Mouse (Mus musculus) T-helper 1 cell (primary cell): ENCODE results near the gene Chpf.

Experiments
- in situ Hi-C: fragments of 300-600 bp; cut with MboI, MseI; formaldehyde crosslinking; loops from one replicate; pipeline ENCODE4 v1.15.1; 2025; ENCODE audit warnings: high pct_unique_total_duplicates

Chpf gene

GRCm38 (mm10) chr1:75499441-75499840 is 20.3 kb upstream of the Chpf start:
- in situ Hi-C loops = no loop called here

GRCm38 (mm10) chr1:75498897-75499296 is 19.8 kb upstream of the Chpf start:
- in situ Hi-C loops = no loop called here

- in situ Hi-C loops = no loop called here
These were observed 15.9 kb upstream of the Chpf start for GRCm38 (mm10) chr1:75494878-75495548.

GRCm38 (mm10) chr1:75492579-75493170 is 13.6 kb upstream of the Chpf start:
- in situ Hi-C loops = no loop called here

DNA sequence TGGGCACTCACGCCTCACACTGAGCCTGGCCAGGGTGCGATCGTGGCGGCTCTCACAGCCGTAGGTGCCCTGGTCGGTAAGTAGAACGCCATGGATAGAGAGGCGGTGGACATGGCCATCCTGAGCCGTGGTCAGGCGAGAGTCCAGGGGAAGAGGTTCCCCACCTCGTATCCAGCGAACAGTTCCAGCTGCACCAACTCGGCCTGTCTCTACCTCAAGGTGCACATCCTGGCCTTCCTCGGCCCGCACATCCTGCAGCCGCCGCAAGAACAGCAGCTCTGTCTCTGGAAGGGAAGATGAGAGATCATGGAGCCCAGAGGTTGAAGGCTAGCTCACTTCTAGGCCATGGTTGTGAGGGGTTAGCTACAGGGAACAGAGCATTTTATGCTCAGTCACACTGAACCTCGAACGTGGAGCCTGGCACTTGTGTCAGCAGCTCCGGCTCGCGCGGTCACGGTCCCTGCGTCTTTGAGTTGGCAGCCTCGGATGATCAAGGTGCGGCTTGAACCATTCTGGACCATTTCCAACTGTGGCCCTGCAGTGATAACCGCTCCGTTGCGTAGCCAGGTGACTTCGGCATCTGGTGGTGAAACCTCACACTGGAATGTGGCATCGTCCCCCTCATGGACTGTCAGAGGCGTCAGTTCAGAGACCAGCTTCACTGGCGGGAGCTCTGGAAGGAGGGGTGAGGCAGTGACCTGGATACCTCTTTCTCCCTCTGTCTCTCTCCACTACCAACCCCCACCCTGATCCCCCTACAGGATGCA is 11.9 kb upstream of the Chpf start:
- in situ Hi-C loops = no loop called here

DNA sequence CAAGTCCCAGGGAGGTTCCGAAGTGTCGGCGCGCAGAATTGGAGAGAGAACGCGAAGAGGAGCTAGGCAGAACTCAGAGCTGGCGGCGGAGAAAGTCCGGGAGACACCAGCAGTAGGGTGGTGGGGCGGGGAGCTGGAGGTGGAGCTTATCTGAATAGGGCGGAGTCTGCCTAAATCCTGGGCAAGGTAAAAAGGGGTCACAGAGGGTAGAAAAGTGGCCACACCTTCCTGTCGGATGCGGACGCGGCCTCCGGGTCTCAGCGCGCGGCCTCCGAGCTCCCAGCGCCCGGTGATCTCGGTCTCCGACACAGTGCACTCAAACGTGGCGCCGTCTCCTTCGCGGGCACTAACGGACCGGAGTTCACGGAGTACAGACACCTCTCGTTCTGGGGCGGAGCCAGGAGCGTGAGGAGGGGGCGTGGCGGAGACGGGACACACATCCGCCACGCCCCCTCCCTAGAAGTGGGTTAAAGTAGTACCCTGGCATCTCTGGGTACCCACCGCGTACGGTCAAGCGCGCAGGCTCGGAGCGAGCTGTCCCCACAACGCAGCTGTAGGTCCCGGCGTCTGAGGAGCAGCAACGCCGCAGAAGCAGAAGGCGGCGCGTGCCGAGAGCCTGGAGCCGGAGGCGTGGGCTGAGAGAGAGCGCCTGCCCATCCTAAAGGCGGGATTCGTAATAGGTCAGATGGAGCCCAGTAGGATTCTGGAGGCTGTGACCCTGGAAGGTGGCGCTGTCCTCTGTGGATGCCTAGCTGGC is 8.5 kb upstream of the Chpf start:
- in situ Hi-C loops = no loop called here

- in situ Hi-C loops = no loop called here
These were observed 7.9 kb upstream of the Chpf start for GRCm38 (mm10) chr1:75487040-75487404.

DNA sequence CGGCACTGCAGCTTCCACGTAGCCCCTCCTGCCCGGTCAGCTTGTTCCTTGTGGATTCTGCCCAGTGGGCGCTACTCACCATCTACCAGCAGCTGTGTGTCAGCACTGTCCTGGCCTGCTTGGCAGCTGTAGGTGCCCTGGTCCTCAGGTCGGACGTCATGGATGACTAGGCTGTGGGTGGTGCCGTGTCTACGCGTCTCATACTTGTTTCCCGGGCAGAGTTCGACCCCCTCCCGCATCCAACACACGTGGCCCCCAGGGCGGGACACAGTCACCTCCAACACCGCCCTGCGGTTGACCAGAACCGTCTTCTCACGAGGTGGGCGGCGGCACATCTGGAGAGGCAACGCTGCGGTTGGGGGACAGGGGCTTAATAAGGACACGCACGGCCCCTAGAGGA is 7.5 kb upstream of the Chpf start:
- in situ Hi-C loops = no loop called here

- in situ Hi-C loops = loop anchor here (5.0 kb wide), 2 partner anchors 77 to 353 kb away; partner anchors contain the start of gene Nhej1
These were observed 1.6 kb upstream of the Chpf start for GRCm38 (mm10) chr1:75480735-75481134.

DNA sequence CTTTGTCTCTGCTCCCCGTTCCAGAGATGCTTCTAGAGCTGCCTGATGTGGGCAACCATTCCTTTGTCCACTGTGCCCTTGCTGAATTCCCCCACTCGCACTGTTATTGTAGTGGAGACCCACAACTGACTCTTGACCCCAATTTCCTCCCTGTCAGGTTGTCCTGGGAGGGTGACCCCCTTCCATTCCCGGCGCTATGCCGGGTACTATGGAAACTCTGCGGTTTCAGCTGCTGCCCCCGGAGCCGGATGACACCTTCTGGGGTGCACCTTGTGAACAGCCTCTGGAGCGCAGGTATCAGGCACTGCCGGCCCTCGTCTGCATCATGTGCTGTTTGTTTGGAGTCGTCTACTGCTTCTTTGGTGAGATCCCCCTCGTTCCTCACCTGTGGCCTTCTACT is 929 bp upstream of the Chpf start:
- in situ Hi-C loops = loop anchor here (5.0 kb wide), 2 partner anchors 77 to 353 kb away; partner anchors contain the start of gene Nhej1

DNA sequence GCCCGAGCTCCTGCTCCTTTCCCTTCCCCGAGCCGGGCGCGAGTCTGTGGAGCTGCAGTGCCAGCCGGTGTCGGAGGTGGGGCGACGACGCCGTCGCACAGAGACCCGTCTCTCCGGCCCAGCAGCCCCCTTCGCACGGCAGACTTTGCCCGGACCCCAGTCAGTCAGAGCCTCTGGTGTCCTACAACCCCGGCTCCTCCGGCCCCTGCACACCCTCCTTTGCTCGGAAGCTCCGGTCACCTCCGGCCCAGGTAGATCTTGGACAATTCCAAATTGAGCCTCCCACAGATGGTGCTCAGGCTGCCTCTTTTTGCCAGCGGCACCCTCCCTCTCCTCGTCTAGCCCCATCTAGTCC is 505 bp upstream of the Chpf start:
- in situ Hi-C loops = no loop called here

DNA sequence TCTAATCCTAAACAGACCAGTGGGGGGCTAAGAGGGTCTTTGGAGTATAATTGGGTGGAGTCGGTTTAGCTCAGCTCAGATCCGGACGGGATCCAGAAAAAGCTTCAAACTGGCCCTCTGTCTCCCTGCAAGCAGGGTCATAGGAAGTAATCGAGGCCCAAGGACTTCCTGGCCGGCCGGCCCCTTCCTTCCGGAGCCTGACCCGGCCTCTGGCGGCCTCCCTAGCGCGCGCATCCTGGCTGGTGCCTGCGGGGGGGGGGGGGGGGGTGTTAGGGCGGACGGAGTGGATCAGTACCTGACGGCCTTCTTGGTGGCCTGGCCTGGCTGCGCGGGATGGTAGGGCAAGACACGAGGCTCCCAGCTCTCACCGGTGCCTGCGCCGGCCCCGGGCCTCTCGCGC is 610 bp downstream of the Chpf start:
- in situ Hi-C loops = no loop called here

GRCm38 (mm10) chr1:75477966-75478290 is 1.2 kb downstream of the Chpf start:
- in situ Hi-C loops = no loop called here

DNA sequence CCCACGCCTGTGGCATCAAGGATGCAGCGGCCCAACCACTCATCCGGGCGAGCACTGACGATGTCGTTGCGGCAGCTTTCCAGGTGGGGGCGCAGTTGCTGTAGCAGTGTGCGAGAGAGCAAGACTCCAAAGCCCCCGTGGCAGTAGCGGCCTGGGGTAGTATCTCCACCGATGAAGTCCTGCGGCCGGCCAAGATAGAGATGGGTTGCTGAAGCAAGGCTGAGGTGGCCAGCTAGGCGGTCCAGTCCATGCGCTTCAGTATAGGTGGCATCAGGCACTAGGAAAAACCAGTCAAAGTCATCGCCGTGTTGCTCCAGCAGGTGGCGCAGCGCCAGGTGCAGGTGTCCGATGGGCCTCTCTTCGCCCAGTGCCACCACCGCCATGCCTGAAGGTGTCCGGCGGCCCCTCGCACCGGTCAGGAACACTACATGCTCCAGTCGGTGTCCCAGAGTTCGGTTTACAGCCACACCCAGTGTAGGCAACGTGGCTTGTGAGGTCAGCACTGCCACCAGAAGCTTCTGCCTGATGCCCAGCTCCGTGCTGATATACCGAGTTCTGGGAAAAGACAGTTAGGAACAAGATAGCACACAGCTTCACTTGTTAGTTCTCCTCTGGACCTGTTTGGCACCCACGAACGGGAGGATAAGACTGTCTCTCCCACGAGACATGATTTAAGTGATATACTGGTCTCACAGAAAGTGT is 1.7 kb downstream of the Chpf start:
- in situ Hi-C loops = no loop called here

DNA sequence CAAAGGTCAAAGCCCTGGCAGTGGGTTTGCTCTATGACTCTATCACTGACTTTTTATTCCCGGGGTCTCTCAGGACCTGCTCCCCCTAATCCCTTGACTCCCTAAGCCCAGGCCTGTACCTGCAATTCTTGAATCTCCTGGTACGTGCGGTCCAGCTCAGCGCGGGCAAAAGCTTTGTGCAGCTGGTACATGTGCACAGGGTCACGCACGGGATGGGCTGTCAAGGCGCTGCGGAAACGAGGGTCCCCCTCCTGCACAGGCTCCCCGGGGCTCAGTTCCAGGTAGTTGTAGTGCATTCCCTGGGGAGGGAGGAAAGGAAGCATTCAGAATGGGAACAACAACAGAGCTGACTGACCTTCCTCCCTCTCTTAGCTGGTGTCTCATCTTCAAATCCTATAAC is 2.7 kb downstream of the Chpf start:
- in situ Hi-C loops = no loop called here

GRCm38 (mm10) chr1:75469287-75469825 is 9.8 kb downstream of the Chpf start:
- in situ Hi-C loops = loop anchor here (10.0 kb wide), 2 partner anchors 345 to 415 kb away; partner anchors contain the start of gene Nhej1

- in situ Hi-C loops = loop anchor here (10.0 kb wide), 2 partner anchors 343 to 413 kb away; partner anchors contain the start of gene Nhej1
These were observed 11.7 kb downstream of the Chpf start for GRCm38 (mm10) chr1:75467215-75467927.

DNA sequence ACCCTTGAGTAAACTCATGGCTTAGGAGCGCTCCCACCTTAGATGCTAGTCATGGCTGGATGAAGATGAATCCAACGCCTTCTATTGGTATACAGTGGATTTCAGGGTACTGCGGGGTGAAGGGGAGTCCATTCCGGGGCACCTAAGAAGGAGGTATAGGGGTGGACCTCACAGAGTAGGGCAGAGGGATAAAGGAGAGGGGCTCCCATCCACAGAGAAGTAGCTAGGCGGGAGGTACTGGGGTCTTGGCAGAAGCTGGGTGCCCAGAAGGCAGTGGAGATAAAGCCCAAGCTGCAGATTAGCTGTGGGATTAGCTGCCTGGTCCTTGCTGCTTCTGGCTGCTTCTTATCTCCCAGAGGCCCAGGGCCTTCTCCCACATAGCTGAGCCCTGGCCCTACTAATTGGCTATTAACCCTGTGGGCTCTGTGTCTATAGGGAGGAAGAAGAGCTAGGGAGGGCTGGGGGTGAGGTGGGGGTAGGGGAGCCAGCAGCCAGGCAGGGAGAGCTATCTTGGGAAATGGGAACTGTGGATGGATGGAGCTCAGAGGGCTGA is 15.4 kb downstream of the Chpf start:
- in situ Hi-C loops = loop anchor here (5.0 to 10.0 kb wide), 3 partner anchors 126 to 409 kb away; partner anchors contain the start of gene Nhej1

DNA sequence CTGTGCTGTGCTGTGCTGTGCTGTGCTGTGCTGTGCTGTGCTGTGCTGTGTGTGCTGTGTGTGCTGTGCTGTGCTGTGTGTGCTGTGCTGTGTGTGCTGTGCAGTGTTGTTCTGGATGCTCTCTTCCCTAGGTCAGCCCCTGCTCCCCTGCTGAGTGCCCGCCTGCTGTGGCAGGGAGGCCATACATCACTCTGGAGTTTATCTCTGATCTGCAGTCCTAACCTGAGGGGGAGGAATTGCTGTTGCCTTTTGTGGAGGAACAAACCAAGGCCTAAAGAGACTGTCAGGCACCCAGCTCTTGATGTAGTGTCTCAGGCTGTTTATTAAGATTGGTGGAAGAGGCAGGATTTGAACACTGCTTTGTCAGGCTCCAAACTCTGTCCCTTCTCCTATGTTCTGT is 16.5 kb downstream of the Chpf start:
- in situ Hi-C loops = loop anchor here (5.0 to 10.0 kb wide), 3 partner anchors 125 to 408 kb away; partner anchors contain the start of gene Nhej1

DNA sequence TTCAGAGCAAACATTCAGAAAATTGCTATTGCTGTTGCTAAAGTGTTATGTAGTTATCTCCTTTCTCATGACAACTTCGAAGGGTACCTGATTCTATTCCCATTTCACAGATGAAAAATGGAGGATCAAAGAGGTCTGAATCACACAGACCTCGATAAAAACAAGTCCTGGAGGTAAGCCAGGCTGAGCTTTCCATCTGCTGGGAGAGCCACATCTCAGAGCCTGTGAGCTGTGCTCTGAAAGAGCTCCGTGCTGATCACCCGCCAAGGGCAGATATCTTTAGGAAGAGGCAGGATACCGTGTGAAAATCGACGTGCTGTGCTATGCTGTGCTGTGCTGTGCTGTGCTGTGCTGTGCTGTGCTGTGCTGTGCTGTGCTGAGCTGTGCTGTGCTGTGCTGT is 18.8 kb downstream of the Chpf start:
- in situ Hi-C loops = loop anchor here (5.0 to 10.0 kb wide), 3 partner anchors 123 to 405 kb away; partner anchors contain the start of gene Nhej1
